Mouse (Mus musculus): ENCODE measurements around the gene Gm14408.
"Not testable (repeated sequence)": the region's sequence is repeated elsewhere in the genome, so short reads cannot be mapped to it uniquely, and the experiment has no call there.

Gene Gm14408
- long read RNA-seq, experiment 1: 0 reads
- long read RNA-seq, experiment 2: 0 reads

GRCm38 (mm10) chr2:176830840-176831239, at the start of gene Gm14408:
Gene Gm14408, plus strand, starts transcription at chr2:176831140.
- intact Hi-C loops (cut with DNase I): not testable (repeated sequence)

- intact Hi-C loops (cut with DNase I): not testable (repeated sequence)
Measured at GRCm38 (mm10) chr2:176798312-176798711, 32.6 kb upstream of the Gm14408 start, which contains the start of gene Gm14295. Gene Gm14295, plus strand, starts transcription at chr2:176798612.

DNA sequence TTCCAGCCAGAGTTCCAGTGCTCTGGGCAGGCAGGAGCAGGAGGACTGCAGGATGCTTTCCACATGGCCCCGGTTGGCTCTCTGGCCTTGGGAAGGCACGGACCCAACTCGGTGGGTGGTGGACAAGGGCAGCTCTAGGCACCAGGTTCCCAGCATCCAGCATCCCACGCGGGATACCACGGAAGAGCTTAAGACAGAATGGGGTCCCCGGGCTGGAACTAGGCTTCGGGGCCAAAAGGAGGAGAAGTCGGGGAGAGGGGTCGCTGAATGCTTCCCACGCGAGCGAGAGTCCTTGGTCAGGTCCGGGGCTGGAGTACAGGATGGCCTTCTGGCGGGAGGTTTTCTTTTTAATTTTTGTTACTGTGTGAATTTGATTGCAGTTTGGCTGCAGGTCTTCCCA, 32.2 kb upstream of the Gm14408 start:
- intact Hi-C loops (cut with DNase I): not testable (repeated sequence)
